Mouse (Mus musculus): ENCODE results near the gene Hk3.

Hk3 gene

DNA sequence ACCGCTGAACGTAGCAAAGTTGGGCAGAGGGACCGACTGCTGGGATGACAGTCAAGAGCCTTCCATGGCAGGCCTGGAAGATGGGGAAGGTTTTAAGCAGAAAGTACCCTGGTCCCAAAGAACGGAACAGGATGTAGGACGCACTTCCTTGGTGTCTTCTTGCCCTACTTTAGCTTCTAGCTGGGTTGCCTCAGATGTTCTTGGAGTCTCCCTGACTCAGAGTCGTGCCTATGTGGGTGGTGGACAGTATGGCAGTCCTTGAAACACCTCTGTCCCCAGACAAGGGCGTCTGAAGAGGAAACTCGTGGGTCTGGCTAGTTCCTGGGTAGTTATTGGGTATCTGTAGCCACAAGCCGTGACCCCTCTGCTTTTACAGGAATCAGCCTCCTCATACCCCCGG lies 19.1 kb downstream of the Hk3 start:
- no peak for DNase-seq (ENCODE audit: low read depth, low spot score)

DNA sequence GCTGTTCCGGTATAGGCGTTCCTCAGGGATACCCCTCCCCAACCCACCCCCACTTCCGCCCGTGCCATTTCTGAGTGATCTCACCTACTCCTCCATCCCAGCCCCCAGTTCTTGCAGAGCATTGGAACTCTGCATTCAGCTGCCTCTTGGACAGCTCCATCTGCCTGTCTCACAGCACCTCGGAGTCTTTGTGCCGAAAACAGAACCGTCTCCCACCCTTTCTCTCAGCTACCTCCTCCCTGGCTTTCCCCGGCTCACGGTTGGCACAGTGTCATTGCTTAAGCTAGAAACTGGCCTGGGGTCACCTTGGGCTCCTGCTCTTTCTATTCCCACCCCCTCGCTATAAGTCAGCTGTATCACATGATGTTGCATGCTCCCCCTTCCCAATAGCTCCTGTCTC lies 20.8 kb downstream of the Hk3 start:
- no peak for DNase-seq (ENCODE audit: low read depth, low spot score)

DNA sequence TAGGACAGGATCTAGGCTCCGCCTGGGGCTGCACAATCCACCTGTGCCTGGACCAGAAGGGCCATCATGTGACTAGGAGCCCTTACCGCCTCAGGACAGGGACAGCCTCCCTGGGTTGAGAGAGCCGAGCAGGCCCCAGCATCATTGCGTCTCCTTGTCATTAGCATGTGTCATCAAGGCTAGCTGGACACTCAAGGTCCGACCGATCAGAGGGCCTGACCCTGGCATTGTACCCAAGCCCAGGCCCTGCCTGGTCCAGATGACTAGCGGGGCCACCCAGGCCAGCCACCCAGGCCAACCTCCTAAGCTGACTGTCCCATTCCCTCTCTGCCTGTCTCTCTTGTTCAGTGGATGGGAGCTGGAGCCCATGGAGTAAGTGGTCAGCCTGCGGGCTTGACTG lies 23.6 kb downstream of the Hk3 start:
- no peak for DNase-seq (ENCODE audit: low read depth, low spot score)

DNA sequence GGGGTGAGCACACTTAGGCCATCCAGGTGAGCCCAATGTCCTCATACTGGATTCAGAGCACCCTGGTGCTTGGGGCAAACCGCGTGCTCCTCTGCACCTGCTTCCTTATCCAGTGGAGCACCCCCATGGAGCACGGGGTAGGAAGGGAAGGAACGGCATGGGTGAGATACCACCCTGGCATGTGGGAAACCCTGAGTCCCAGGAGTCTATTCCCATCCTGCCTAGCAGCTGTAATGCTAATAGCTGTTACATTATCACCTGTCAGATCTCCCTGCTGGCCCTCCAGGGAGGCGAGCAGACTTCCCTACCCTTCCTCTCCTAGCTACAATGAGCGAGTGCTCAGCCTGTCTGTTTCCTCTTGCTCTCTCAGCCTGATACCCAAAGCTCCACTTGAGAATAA lies 26.0 kb downstream of the Hk3 start:
- DNase-seq (ENCODE audit: low read depth, low spot score), result no peak

DNA sequence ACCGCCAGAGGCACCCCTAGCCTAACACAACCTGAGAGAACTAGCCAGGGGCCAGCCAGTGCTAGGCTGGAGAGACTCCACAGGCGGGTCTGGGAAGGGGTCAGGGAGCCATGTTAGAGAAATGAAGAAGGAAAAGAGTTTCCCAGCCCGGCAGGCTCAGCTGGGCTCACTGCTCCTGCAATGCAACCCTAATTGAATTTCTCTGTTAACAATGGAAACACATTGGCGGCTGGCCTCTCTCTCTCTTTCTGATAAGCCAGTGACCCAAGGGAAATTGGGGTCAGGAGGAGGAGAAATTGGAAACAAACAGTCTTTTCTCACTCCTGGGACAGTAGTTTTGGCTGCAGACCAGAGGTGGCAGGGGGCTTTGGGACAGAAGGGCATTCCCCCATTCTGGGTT lies 26.6 kb downstream of the Hk3 start:
- peak; percentile 70 for DNase-seq (ENCODE audit: low read depth, low spot score)

DNA sequence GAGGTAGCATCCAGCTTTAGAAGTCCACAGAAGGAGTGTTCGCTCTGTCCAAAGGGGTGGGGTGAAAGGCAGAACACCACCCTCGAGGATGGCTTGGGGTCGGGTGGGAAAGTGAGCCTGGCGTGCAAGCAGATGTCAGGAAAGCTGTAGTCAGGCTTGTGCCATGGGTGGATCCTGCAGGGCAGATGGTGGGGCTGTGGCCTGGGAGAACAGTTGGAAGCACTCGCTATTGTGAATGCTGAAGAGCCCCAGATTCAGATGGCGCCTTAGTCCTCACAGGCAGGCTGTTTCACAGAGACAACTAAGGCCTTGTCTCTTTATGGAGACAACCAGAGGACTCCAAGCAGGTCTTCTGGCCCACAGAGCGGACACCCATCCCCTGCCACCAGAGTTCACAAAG lies 29.0 kb downstream of the Hk3 start:
- DNase-seq (ENCODE audit: low read depth, low spot score), result no peak

DNA sequence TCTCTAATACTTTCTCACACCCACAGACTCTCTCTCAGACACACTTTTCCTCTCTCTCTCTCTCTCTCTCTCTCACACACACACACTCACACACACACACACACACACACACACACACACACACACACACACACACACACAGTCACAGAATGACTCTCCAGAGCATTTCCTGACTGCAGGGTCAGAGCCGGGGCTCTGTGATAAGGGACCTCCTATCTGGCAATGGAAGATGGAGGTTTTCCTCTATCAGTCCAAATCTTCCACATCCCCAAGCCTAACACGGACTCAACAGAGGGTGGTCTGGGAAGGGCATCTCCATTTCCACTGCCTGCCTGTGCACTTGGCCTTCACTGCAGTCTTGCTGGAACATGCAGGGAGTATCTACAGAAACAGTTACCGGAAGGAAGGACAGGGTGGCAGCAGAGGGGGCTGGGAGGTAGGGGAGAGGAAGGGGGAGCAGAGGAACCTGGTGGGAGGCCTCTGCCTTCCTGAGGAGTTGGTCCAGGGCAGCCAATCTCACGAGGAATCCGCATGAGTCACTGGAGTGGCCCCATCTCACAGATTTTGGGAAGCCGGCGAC lies 32.9 kb downstream of the Hk3 start:
- DNase-seq (ENCODE audit: low read depth, low spot score), result no peak

DNA sequence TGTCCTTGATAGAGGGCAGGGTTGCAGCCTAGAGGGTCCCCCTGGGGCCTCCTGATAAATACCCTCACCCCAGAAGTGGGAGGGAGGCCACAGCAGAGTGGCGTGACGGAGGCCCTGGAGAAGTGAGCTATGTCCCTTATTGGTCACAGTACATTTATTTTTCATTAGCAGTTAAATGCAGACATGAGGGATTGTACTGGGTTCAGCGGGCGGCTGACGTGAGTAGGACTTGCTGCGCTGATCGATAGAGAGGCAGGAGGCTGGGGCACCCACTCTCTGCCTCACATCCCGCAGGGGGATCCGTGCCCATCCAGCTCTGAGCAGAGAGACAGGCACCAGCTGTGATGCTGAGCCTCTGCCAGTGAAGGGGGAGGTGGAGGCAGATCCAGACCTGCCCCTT lies 33.8 kb downstream of the Hk3 start:
- DNase-seq (ENCODE audit: low read depth, low spot score), result peak; percentile 41

DNA sequence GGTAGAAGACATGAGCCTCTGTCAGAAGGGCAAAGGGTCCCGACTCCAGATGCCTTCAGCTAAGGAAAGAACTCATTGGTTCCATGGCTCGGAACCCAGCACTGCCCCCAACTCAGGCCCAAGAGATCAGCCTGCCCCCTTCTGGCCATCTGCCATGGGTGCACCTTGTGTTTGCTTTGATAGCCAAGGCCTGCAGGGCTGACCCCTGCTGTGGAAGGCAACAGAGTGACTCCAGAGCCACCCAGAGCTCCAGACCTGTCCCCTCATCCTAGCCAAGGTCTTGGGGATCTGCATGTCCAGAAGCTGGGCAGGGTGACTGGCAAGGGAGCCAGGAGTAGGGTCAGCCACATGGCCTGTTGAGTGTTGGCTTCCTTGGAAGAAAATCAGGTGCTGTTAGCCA lies 37.6 kb downstream of the Hk3 start:
- DNase-seq (ENCODE audit: low read depth, low spot score), result no peak

DNA sequence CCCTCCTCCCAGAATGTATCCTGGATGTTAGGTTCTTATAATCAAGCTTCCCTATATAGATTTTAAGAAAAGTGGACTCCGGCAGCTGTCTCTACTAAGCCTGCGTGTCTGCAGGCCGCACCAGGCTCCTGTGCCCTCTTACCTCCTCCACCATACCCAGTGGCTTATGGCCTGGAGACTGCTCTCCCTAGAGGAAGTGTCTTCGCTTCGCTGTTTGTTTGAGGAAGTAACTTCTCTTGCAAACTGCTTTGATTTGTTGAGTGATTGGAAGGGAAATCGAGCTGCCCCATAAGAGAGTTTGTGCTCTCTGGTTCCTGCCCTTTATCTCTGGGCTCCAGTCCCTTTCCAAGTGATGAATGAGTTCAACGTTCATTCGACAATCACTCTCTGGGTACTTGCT lies 38.2 kb downstream of the Hk3 start:
- DNase-seq (ENCODE audit: low read depth, low spot score), result no peak

DNA sequence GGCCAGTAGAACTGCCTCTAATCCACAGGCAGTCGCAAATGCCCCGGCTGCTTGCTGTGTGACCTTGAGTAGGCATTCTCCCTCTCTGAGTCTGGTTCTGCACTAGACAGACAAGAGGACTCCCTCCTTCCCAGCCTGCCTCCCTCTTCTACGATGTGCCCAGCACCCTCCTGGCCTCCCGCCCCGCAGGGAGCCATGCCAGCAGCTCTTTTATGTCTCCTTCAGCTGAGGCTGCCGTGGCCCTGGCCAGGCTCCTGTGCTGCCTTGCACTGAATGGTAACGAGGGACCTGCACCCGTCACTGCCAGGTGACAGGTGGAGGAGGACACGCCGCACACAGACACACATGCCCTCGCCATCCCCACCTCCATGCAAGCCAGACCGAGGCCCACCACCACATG lies 40.2 kb downstream of the Hk3 start:
- DNase-seq (ENCODE audit: low read depth, low spot score), result no peak

DNA sequence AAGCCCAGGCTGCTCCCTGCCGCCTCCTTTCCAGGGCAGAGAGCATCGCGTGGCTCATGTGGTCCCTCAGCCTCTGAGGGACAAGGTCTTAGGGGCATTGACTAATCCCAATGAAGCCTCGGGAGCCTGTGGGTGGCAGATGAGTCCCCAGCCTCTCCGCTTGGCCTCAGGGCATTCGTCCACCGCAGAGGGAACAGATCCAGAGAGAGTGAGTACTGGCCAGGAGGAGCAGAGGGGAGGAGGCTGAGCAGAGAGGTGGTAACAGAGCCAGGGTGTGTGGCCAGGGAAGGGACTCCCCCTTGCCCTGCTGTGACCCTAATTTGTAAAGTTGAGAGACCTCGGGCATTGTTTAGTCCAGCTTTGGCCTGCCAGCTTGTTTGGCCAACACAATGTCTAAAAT lies 42.4 kb downstream of the Hk3 start:
- no peak for DNase-seq (ENCODE audit: low read depth, low spot score)

DNA sequence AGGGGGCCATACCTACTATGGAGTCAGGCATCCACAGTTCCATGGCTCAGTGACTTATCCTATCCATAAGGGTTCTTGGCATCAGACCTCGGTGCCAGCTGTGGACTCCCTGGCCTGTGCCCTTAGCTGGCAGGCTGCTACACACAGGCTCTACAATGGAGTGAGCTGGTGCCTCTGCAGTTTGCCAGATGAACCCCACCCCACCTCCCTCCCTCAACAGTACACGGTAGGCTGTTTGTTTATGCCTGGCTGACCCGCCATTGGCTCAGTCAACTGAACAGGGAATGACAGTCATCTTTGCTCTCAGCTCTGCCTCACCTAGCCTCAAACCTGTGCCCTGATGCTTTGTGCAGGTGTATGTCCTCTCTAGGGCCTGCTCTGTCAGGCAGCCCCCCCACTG lies 45.6 kb downstream of the Hk3 start:
- DNase-seq (ENCODE audit: low read depth, low spot score), result no peak

DNA sequence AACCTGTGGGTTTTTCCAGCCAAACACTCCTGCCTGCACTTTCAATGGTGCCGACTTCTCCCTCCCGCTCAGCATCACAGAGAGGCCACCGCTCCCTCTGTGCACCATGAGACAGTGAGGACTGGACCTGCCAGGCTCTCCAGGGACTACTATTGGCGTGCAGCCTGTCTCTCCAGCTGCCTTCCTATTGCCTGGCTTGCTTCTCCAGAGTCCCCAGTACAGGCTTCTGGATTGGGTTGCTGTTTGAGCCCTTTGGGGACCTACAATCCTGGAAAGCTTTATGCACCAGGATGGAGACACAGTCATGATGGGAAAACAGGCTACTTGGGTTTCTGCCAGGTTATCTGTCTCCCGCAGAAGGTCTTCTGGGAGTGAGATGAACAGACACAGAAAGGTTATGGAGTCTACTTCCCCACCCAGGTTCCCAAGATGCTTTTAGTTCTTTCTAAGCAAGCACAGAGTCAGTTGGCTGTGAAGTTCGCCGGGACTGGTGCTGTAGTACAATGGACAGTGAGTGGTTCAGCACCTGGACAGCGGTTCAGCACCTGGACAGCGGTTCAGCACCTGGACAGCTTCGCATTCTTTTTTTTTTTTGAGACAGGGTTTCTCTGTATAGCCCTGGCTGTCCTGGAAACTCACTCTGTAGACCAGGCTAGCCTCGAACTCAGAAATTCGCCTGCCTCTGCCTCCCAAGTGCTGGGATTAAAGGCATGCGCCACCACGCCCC lies 50.5 kb downstream of the Hk3 start:
- peak; percentile 77 for DNase-seq (ENCODE audit: low read depth, low spot score)

DNA sequence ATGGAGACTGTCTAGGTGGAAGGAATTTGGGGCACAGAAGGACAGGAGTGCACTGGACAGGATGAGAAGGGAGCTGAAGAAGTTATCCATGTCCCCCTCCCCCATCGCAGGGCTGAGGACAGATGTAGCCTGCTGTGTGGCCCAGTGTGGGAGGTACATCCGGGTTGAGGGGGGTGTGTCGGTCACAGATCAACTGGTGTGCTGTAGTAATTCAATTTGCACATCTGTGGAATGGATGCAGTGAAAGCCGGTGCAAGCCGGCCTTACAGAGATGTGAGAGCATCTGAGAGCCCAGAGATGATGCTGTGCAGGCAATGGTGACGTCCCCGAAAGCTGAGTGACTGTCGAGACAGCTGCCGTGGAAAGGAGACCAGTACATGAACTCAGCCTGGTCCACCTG lies 51.7 kb downstream of the Hk3 start:
- DNase-seq (ENCODE audit: low read depth, low spot score), result no peak

DNA sequence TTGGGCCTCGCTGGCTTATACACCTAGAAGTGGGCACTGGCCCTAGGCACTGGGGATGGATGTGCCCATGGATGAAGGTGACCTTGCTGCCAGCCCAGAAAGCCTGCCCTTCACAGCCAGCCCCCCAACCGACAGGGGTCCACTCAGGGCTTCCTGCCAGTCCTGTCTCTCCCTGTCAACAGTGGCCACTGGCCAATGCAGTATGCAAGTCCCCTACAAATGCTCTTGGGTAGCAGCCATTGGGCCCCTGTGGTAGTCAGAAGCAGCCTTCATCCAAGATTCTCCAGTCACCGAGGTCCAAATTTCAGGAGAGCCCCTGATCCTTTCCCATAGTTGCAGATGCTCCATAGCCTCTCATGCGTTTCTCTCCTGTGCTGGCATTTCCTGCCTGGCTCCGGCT lies 52.5 kb downstream of the Hk3 start:
- no peak for DNase-seq (ENCODE audit: low read depth, low spot score)

DNA sequence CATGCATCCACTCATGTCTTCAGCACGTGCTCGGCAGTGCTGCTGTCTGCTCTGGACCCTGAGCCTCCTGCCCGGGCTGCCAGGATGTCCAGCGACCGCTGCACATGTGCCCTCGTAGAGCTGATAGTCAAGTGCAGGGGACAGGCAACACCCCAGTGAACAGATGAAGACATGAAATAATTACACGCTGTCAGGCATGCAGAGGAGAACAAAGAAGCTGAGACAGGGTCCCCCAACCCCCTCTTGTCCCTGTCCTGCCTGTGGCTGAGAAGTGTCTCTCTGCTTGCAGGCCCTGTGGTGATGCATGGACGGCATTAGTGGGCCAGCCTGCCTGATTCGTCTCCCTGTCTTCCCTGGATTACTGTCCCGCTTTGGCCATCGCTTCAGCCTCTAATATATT lies 53.7 kb downstream of the Hk3 start:
- DNase-seq (ENCODE audit: low read depth, low spot score), result no peak

DNA sequence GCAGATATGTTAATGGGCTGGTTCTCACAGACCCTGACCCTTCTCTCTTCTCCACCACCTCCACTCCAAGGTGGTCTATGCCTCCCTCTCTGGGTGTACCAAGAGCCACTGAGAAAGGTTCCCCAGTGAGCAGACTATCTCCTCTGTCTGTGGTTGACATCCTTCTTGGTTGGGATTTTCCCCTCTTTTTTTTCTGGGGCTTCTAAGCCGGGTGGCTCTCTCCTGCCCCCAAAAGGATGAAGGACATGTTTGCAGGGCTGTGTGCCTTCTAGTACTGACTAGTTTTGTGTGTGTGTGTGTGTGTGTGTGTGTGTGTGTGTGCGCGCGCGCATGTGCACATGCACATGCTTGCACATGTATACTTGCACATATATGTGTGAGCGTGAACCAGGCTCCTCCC lies 55.9 kb downstream of the Hk3 start:
- DNase-seq (ENCODE audit: low read depth, low spot score), result no peak

DNA sequence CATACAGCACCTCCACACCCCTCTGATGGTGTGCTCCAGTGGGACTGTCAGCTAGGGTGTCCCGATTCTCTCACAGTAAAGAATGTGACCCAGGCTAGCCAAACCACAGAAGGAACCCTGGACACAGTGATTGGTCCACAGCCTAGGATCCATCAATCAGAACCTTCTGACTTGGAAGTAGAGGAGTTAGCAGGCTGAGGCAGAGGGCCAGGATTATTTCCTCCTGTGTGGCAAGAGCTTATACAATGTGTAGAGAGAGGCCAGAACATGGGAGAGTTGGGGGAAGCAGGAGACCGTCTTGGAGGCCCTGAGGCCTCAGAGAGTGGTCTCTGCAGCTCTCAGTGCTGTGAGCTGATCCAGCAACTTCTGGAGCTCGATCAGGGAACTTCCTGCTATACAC lies 60.7 kb downstream of the Hk3 start:
- DNase-seq (ENCODE audit: low read depth, low spot score), result no peak

DNA sequence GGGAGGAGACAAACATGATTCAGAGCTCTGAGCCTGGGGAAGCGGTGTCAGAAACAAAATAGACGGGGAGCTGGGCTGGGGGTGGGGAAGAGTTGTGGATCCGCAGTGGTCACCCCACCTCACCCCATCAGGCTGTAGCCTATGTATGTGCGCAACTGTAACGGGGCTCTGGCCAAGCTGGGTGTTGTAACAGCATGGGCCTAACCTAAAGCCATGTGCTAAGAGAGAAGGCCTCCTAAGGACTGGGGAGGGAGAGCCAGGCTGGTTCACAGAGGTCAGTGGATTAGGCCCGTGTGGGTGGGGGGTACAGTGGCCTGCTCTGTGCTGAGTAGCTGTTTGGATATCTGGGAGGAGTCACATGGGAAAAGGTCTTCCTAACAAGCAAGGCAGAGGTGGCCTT lies 61.3 kb downstream of the Hk3 start:
- DNase-seq (ENCODE audit: low read depth, low spot score), result no peak

DNA sequence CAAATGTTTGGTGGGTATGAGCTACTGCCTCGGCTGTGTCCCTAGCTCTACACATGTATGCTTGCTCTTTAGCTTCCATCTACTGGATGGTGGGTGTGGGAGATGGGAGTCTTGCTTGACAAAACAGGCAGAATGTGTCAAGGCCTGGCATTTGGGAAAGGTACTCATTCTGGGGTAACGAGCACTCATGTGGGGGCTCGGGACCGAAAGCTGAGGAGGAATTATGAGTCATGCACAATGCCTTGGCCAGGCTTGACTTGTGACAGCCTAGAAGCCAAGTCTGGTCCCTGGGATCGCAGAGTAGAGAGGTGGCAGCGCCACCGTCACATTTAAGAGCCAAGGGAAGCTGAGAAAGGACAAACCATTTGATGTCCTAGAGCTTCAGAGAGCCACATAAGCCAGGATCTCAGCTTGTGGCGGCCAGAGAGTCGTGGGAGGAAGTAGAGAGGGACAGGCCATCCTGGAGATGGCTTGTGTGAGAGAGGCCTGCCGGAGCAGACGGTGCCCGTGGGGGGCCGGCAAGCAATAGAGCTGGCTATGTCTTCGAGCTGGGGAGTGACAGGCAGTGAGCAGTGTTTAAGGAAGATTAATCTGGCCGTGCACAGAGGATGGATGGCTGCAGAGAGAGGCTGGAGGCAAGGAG lies 62.0 kb downstream of the Hk3 start:
- DNase-seq (ENCODE audit: low read depth, low spot score), result no peak

DNA sequence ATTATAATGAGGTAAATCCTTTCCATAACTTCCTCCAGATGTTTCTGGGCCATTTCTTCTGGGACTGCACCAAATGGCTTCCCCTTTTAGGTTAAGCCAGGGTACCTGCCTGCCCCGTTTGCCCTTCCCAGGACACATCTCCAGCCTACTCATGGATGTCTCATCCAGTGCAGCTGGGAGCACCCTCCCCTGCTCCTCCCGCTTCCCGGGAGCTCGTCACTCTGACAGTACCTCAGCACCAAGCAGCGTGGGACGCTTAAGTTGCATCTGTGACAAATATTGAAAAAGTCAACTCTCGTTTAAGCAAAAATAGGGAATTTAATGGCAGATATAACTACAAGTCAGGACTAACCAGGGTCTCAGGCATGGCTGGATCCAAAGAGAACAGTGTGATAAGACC lies 63.9 kb downstream of the Hk3 start:
- no peak for DNase-seq (ENCODE audit: low read depth, low spot score)
